Mouse (Mus musculus) stomach, embryonic 15.5 days (tissue): ENCODE measurements around the gene Gpr174. TPM values are rescaled to one million over a fixed set of nuclear protein-coding genes. Genes with fewer than 3 reads are reported as not detected.

Source experiments
- ATAC-seq: fragments of 200-750 bp; cut with Nextera tagmentation; 2 replicates; pipeline ENCODE4 v1.8.0; 2017; ENCODE audit warnings: low read depth, moderate number of reproducible peaks, moderate TSS enrichment; ENCODE audit not compliant: insufficient read depth, low FRiP score
- H3K27ac ChIP-seq: fragments of 300-500 bp; sonication (generic); 2 replicates; pipeline ENCODE4 v1.5.1; 2015; ENCODE audit warnings: mild to moderate bottlenecking, inconsistent platforms
- H3K27me3 ChIP-seq: fragments of 300-500 bp; sonication (generic); replicated peaks from 2 replicates; pipeline ENCODE4 v1.6.1; 2015; ENCODE audit warnings: inconsistent platforms
- H3K36me3 ChIP-seq: fragments of 300-500 bp; sonication (generic); 2 replicates; pipeline ENCODE4 v1.6.1; 2015; ENCODE audit warnings: inconsistent platforms
- H3K4me1 ChIP-seq: fragments of 300-500 bp; sonication (generic); 2 replicates; pipeline ENCODE4 v1.6.1; 2015; ENCODE audit warnings: inconsistent platforms
- H3K4me2 ChIP-seq: fragments of 300-500 bp; sonication (generic); 2 replicates; pipeline ENCODE4 v1.6.1; 2015; ENCODE audit warnings: mild to moderate bottlenecking, inconsistent platforms
- H3K4me3 ChIP-seq: fragments of 300-500 bp; sonication (generic); replicated peaks from 2 replicates; pipeline ENCODE4 v1.5.1; 2015; ENCODE audit warnings: inconsistent platforms
- H3K9ac ChIP-seq: fragments of 300-500 bp; sonication (generic); 2 replicates; pipeline ENCODE4 v1.6.1; 2015; ENCODE audit warnings: inconsistent platforms
- H3K9me3 ChIP-seq: fragments of 300-500 bp; sonication (generic); 2 replicates; pipeline ENCODE4 v1.6.1; 2016; ENCODE audit warnings: inconsistent platforms
- whole genome bisulfite sequencing: fragments of 180-500 bp; shearing (Covaris S2); methylation state at CpG from one replicate; pipeline ENCODE4 v1.1.7; 2015; 5-methylcytosine and 5-hydroxymethylcytosine counted together
- polyA plus RNA-seq: library from polyadenylated mRNA; unstranded; fragments of >200 nt; fragmentation: Nextera tagmentation; extraction: Ambion mirVana; gene quantifications from 2 replicates; pipeline ENCODE4 v1.2.1, GENCODE M21; 2015

The Gpr174 gene
- polyA plus RNA-seq, 1 experiment from 2014 or later, result 0.42 TPM

- no peaks in the 10 kb centered on the region for H3K27me3 ChIP-seq
- no peak overlapping the region for H3K9ac ChIP-seq
- no peak overlapping the region for H3K4me2 ChIP-seq
- ATAC-seq, result no peak
- H3K4me1 ChIP-seq, result no peaks in the 10 kb centered on the region
- no peak overlapping the region for H3K4me3 ChIP-seq
- no peaks in the 10 kb centered on the region for H3K36me3 ChIP-seq
- WGBS, result 34% methylated on average over 5 of the region's 5 CpGs
- no peak overlapping the region for H3K27ac ChIP-seq
- H3K9me3 ChIP-seq, result no peaks in the 10 kb centered on the region
Observed at GRCm38 (mm10) chrX:107312533-107312932, 56.9 kb downstream of the Gpr174 start.

- Histone ChIP-seq H3K9ac (no peak overlapping the region), H3K27me3 (no peaks in the 10 kb centered on the region), H3K4me1 (no peaks in the 10 kb centered on the region), H3K4me2 (no peak overlapping the region), H3K36me3 (no peaks in the 10 kb centered on the region), H3K27ac (no peak overlapping the region), H3K9me3 (no peaks in the 10 kb centered on the region), H3K4me3 (no peak overlapping the region)
- WGBS, result 81% methylated on average over 8 of the region's 8 CpGs
- ATAC-seq, result no peak
Observed at GRCm38 (mm10) chrX:107325697-107326381, 70.2 kb downstream of the Gpr174 start.

GRCm38 (mm10) chrX:107329849-107330248 lies 74.2 kb downstream of the Gpr174 start:
- H3K9me3 ChIP-seq, result no peaks in the 10 kb centered on the region
- H3K4me2 ChIP-seq, result no peak overlapping the region
- H3K4me3 ChIP-seq, result no peak overlapping the region
- no peak overlapping the region for H3K27ac ChIP-seq
- H3K4me1 ChIP-seq, result no peaks in the 10 kb centered on the region
- no peak overlapping the region for H3K9ac ChIP-seq
- no peaks in the 10 kb centered on the region for H3K27me3 ChIP-seq
- no peak for ATAC-seq
- H3K36me3 ChIP-seq, result no peaks in the 10 kb centered on the region
- 67% methylated on average over 3 of the region's 3 CpGs for WGBS

GRCm38 (mm10) chrX:107336609-107337008 lies 80.9 kb downstream of the Gpr174 start:
- Histone ChIP-seq H3K27me3 (no peaks in the 10 kb centered on the region), H3K4me1 (no peaks in the 10 kb centered on the region), H3K4me2 (no peak overlapping the region), H3K9ac (no peak overlapping the region), H3K27ac (no peak overlapping the region), H3K9me3 (no peaks in the 10 kb centered on the region), H3K4me3 (no peak overlapping the region), H3K36me3 (no peaks in the 10 kb centered on the region)
- WGBS, result 81% methylated on average over 1 of the region's 1 CpGs
- no peak for ATAC-seq

- no peak overlapping the region for H3K27ac ChIP-seq
- no peak overlapping the region for H3K4me2 ChIP-seq
- no peak overlapping the region for H3K9ac ChIP-seq
- no peaks in the 10 kb centered on the region for H3K9me3 ChIP-seq
- no peaks in the 10 kb centered on the region for H3K36me3 ChIP-seq
- H3K4me3 ChIP-seq, result no peak overlapping the region
- ATAC-seq, result no peak
- no peaks in the 10 kb centered on the region for H3K4me1 ChIP-seq
- WGBS, result 58% methylated on average over 3 of the region's 3 CpGs
- no peaks in the 10 kb centered on the region for H3K27me3 ChIP-seq
Observed at GRCm38 (mm10) chrX:107341980-107342379, 86.3 kb downstream of the Gpr174 start.

Other genes starting within 250 kb of the Gpr174 start
- gene P2ry10, start 167.4 kb upstream of the Gpr174 start, polyA plus RNA-seq, result 0.12 and 0.14 TPM in 2 replicates
- 0.76 and 1.3 TPM in 2 replicates for gene P2ry10b, start 107.0 kb upstream of the Gpr174 start, polyA plus RNA-seq
- gene Itm2a, start 147.5 kb downstream of the Gpr174 start, polyA plus RNA-seq, result 1,052 and 1,055 TPM in 2 replicates